Mouse (Mus musculus) lung, embryonic 15.5 days (tissue): ENCODE results near the gene Gm19935. TPM values are rescaled to one million over a fixed set of nuclear protein-coding genes. Genes with fewer than 3 reads are reported as not detected.

Experiments used
- ATAC-seq: fragments of 200-750 bp; cut with Nextera tagmentation; 2 replicates; pipeline ENCODE4 v1.8.0; 2017; ENCODE audit warnings: moderate number of reproducible peaks, borderline replicate concordance; ENCODE audit not compliant: low FRiP score, low TSS enrichment; ENCODE audit errors: extremely low read depth
- H3K27ac ChIP-seq: fragments of 300-500 bp; sonication (generic); 2 replicates; pipeline ENCODE4 v1.5.1; 2015; ENCODE audit warnings: moderate library complexity, mild to moderate bottlenecking, inconsistent platforms
- H3K27me3 ChIP-seq: fragments of 300-500 bp; sonication (generic); 2 replicates; pipeline ENCODE4 v1.6.1; 2015; ENCODE audit warnings: inconsistent platforms
- H3K36me3 ChIP-seq: fragments of 300-500 bp; sonication (generic); 2 replicates; pipeline ENCODE4 v1.6.1; 2015; ENCODE audit warnings: inconsistent platforms
- H3K4me1 ChIP-seq: fragments of 300-500 bp; sonication (generic); 2 replicates; pipeline ENCODE4 v1.6.1; 2015; ENCODE audit warnings: inconsistent platforms
- H3K4me2 ChIP-seq: fragments of 300-500 bp; sonication (generic); 2 replicates; pipeline ENCODE4 v1.6.1; 2015; ENCODE audit warnings: inconsistent platforms, mild to moderate bottlenecking, moderate library complexity
- H3K4me3 ChIP-seq: fragments of 300-500 bp; sonication (generic); 2 replicates; pipeline ENCODE4 v1.5.1; 2015; ENCODE audit warnings: mild to moderate bottlenecking, inconsistent platforms
- H3K9ac ChIP-seq: fragments of 300-500 bp; sonication (generic); 2 replicates; pipeline ENCODE4 v1.6.1; 2015; ENCODE audit warnings: inconsistent platforms
- H3K9me3 ChIP-seq: fragments of 300-500 bp; sonication (generic); 2 replicates; pipeline ENCODE4 v1.6.1; 2016; ENCODE audit warnings: inconsistent platforms
- WGBS: fragments of 180-500 bp; shearing (Covaris S2); methylation state at CpG from one replicate; pipeline ENCODE4 v1.1.7; 2015; 5-methylcytosine and 5-hydroxymethylcytosine counted together
- polyA plus RNA-seq: library from polyadenylated mRNA; unstranded; fragments of >200 nt; fragmentation: Nextera tagmentation; extraction: Ambion mirVana; gene quantifications from 2 replicates; pipeline ENCODE4 v1.2.1, GENCODE M21; 2015

The Gm19935 gene
- polyA plus RNA-seq, 1 experiment from 2014 or later = 0.15 TPM

GRCm38 (mm10) chr8:90828987-90829740 lies 12.0 kb upstream of the Gm19935 start:
- ATAC-seq = peak; percentile 74
- Histone ChIP-seq H3K4me2 (peak overlapping the region; percentile 77), H3K4me3 (peak overlapping the region; percentile 54), H3K27me3 (no peaks in the 10 kb centered on the region), H3K4me1 (peaks cover 15% of the 10 kb centered on the region), H3K9me3 (no peaks in the 10 kb centered on the region), H3K9ac (peak overlapping the region; percentile 55), H3K36me3 (no peaks in the 10 kb centered on the region), H3K27ac (peak overlapping the region; percentile 42; the same call in 1 of the 2 replicates)
- WGBS = 4% methylated on average over 11 of the region's 11 CpGs

- Histone ChIP-seq H3K36me3 (no peaks in the 10 kb centered on the region), H3K4me2 (peak within 1 kb of the TSS; percentile 77), H3K27me3 (no peaks in the 10 kb centered on the region), H3K27ac (peak within 1 kb of the TSS; percentile 42; the same call in 1 of the 2 replicates), H3K9ac (peak within 1 kb of the TSS; percentile 55), H3K4me1 (peaks cover 15% of the 10 kb centered on the region), H3K4me3 (peak within 1 kb of the TSS; percentile 54), H3K9me3 (no peaks in the 10 kb centered on the region)
- ATAC-seq = peak; percentile 95
- WGBS = 2% methylated on average over 39 of the region's 39 CpGs
Measured at GRCm38 (mm10) chr8:90828181-90828986, 11.2 kb upstream of the Gm19935 start, which contains the start of gene Chd9. Gene Chd9 (plus strand): TSS chr8:90828352.

GRCm38 (mm10) chr8:90825459-90825871 lies 8.3 kb upstream of the Gm19935 start:
- Histone ChIP-seq H3K27me3 (no peaks in the 10 kb centered on the region), H3K4me3 (no peak overlapping the region), H3K36me3 (no peaks in the 10 kb centered on the region), H3K4me1 (peaks cover 19% of the 10 kb centered on the region), H3K9ac (no peak overlapping the region), H3K27ac (no peak overlapping the region), H3K9me3 (no peaks in the 10 kb centered on the region), H3K4me2 (no peak overlapping the region)
- no peak for ATAC-seq
- 76% methylated on average over 9 of the region's 9 CpGs for WGBS

GRCm38 (mm10) chr8:90822443-90822842 lies 5.2 kb upstream of the Gm19935 start:
- Histone ChIP-seq H3K36me3 (no peaks in the 10 kb centered on the region), H3K4me2 (no peak overlapping the region; the same call in 1 of the 2 replicates), H3K27ac (no peak overlapping the region), H3K9ac (no peak overlapping the region), H3K27me3 (no peaks in the 10 kb centered on the region), H3K4me1 (0 out of 2 replicates have a peak, but pooled peaks cover 4% of the 10 kb centered on the region), H3K9me3 (no peaks in the 10 kb centered on the region), H3K4me3 (no peak overlapping the region)
- ATAC-seq = no peak
- 10% methylated on average over 11 of the region's 11 CpGs for WGBS

- H3K4me2 ChIP-seq = no peak overlapping the region
- no peaks in the 10 kb centered on the region for H3K27me3 ChIP-seq
- no peak for ATAC-seq
- H3K9ac ChIP-seq = no peak overlapping the region
- H3K4me3 ChIP-seq = no peak overlapping the region
- H3K4me1 ChIP-seq = 0 out of 2 replicates have a peak, but pooled peaks cover 4% of the 10 kb centered on the region
- WGBS = 50% methylated on average over 4 of the region's 4 CpGs
- no peaks in the 10 kb centered on the region for H3K36me3 ChIP-seq
- no peak overlapping the region for H3K27ac ChIP-seq
- H3K9me3 ChIP-seq = no peaks in the 10 kb centered on the region
Measured at GRCm38 (mm10) chr8:90820321-90820696, 3.1 kb upstream of the Gm19935 start.

- Histone ChIP-seq H3K9me3 (no peaks in the 10 kb centered on the region), H3K9ac (no peak overlapping the region), H3K4me3 (no peak overlapping the region), H3K27ac (no peak overlapping the region), H3K36me3 (no peaks in the 10 kb centered on the region), H3K4me2 (no peak overlapping the region), H3K27me3 (no peaks in the 10 kb centered on the region), H3K4me1 (0 out of 2 replicates have a peak, but pooled peaks cover 4% of the 10 kb centered on the region)
- 83% methylated on average over 9 of the region's 9 CpGs for WGBS
- no peak for ATAC-seq
Measured at GRCm38 (mm10) chr8:90819561-90820320, 2.5 kb upstream of the Gm19935 start.

GRCm38 (mm10) chr8:90816061-90816882 lies 921 bp downstream of the Gm19935 start:
- WGBS = 65% methylated on average over 23 of the region's 23 CpGs
- Histone ChIP-seq H3K9ac (no peak overlapping the region), H3K4me2 (no peak overlapping the region), H3K4me1 (no peaks in the 10 kb centered on the region), H3K36me3 (no peaks in the 10 kb centered on the region), H3K27ac (no peak overlapping the region), H3K4me3 (no peak overlapping the region), H3K27me3 (no peaks in the 10 kb centered on the region), H3K9me3 (no peaks in the 10 kb centered on the region)
- ATAC-seq = no peak

GRCm38 (mm10) chr8:90813602-90814320 lies 3.4 kb downstream of the Gm19935 start:
- no peak overlapping the region for H3K9ac ChIP-seq
- 80% methylated on average over 10 of the region's 10 CpGs for WGBS
- H3K4me3 ChIP-seq = no peak overlapping the region
- ATAC-seq = no peak
- H3K27ac ChIP-seq = no peak overlapping the region
- H3K27me3 ChIP-seq = no peaks in the 10 kb centered on the region
- no peaks in the 10 kb centered on the region for H3K9me3 ChIP-seq
- no peaks in the 10 kb centered on the region for H3K4me1 ChIP-seq
- H3K36me3 ChIP-seq = no peaks in the 10 kb centered on the region
- H3K4me2 ChIP-seq = no peak overlapping the region

GRCm38 (mm10) chr8:90799473-90799872 lies 17.7 kb downstream of the Gm19935 start:
- H3K4me1 ChIP-seq = peaks cover 14% of the 10 kb centered on the region
- WGBS = 61% methylated on average over 5 of the region's 5 CpGs
- no peaks in the 10 kb centered on the region for H3K36me3 ChIP-seq
- H3K4me3 ChIP-seq = no peak overlapping the region
- H3K9me3 ChIP-seq = no peaks in the 10 kb centered on the region
- no peak overlapping the region for H3K9ac ChIP-seq
- no peak for ATAC-seq
- no peak overlapping the region for H3K27ac ChIP-seq
- no peak overlapping the region for H3K4me2 ChIP-seq
- no peaks in the 10 kb centered on the region for H3K27me3 ChIP-seq

- peak overlapping the region; percentile 20 for H3K4me3 ChIP-seq
- no peak overlapping the region for H3K9ac ChIP-seq
- ATAC-seq = peak; percentile 81; the same call in 1 of the 2 replicates
- H3K4me1 ChIP-seq = peaks cover 15% of the 10 kb centered on the region
- H3K27ac ChIP-seq = peak overlapping the region; percentile 41
- WGBS = 6% methylated on average over 12 of the region's 12 CpGs
- no peaks in the 10 kb centered on the region for H3K36me3 ChIP-seq
- no peaks in the 10 kb centered on the region for H3K27me3 ChIP-seq
- peak overlapping the region; percentile 37 for H3K4me2 ChIP-seq
- no peaks in the 10 kb centered on the region for H3K9me3 ChIP-seq
Measured at GRCm38 (mm10) chr8:90794990-90795861, 22.0 kb downstream of the Gm19935 start.
